Comparison of ENCODE assay signal across 1 mouse cellular context in the genomic region with DNA sequence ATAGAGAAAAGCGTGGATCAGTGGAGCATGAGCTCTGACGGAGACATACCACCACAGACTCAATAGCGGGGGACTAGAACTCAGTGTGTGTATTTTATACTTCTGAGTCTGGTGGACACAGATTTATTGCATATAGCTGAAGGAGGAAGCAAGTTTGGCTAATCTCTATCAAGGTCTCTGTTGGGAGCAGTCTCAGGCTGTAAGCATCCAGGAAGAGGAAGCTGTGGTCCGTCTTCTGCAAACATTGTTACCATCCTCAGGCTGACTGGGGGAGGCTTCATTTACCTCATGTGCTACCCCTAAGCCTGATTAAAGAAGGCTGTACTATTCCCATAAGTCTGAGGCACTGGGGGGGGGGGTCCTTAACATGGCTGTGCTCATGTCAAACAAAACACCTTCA.
TF ChIP-seq lines count a peak whose summit lies in the region.

No protein-coding gene starts in this region.

TF ChIP-seq in CH12.LX, 34 proteins besides CTCF, POLR2A, EP300 and RAD21 (continued from another document):
- TF ChIP-seq MXI1 (IDR thresholded peaks at IDR 0.05; ENCODE audit: low read depth, low read length) (no peak), ZMIZ1 (IDR thresholded peaks at IDR 0.05; ENCODE audit: low read depth, low read length) (no peak), MAFK (IDR thresholded peaks at IDR 0.05; ENCODE audit: insufficient replicate concordance, low read length) (no peak), POLR2AphosphoS2 (IDR thresholded peaks at IDR 0.05; ENCODE audit: low read depth, low read length) (no peak), CHD1 (IDR thresholded peaks at IDR 0.05; ENCODE audit: low read depth, low read length) (no peak), MYC (IDR thresholded peaks at IDR 0.05; ENCODE audit: low read depth, low read length) (no peak), MAZ (IDR thresholded peaks at IDR 0.05; ENCODE audit: low read depth, low read length) (no peak), RCOR1 (conservative IDR thresholded peaks at IDR 0.05; ENCODE audit: low read depth, low read length) (no peak), HCFC1 (IDR thresholded peaks at IDR 0.05; ENCODE audit: low read depth, low read length) (no peak)
